Mouse (Mus musculus): Measurements from ENCODE around the gene B3gnt2. TPM values are rescaled to one million over a fixed set of nuclear protein-coding genes. Genes with fewer than 3 reads are reported as not detected.
A peak's percentile ranks its signal among the peaks of the same experiment; 100 is the strongest.

The B3gnt2 gene
- polyA plus RNA-seq, 1 experiment, result 18.9 TPM

GRCm38 (mm10) chr11:22850077-22850476 is 10.7 kb downstream of the B3gnt2 start:
- H3K36me3 ChIP-seq (ENCODE audit: control insufficient read depth, insufficient read depth, low read length), result no peaks in the 10 kb centered on the region
- no peaks in the 10 kb centered on the region for H3K27me3 ChIP-seq (ENCODE audit: control insufficient read depth, insufficient read depth, low read length)
- no peak for DNase-seq (ENCODE audit: low read depth in 1 of 2, low spot score in 2 of 2)
- TF ChIP-seq CTCF (IDR thresholded peaks at IDR 0.05; ENCODE audit: extremely low read depth, insufficient read depth, insufficient read length, insufficient replicate concordance) (no peak), POLR2A (IDR thresholded peaks at IDR 0.05; ENCODE audit: low read depth, low read length) (no peak)
- WGBS, result 33% methylated on average over 4 of the region's 4 CpGs
- H3K27ac ChIP-seq (ENCODE audit: insufficient read depth, low read length), result peak overlapping the region; percentile 49
- peaks cover 72% of the 10 kb centered on the region for H3K4me1 ChIP-seq (ENCODE audit: control insufficient read depth, insufficient read depth, insufficient read length)
- no peak overlapping the region for H3K4me3 ChIP-seq (ENCODE audit: extremely low read depth, insufficient read depth, insufficient read length)

- H3K27me3 ChIP-seq (ENCODE audit: control insufficient read depth, insufficient read depth, low read length), result no peaks in the 10 kb centered on the region
- 17% methylated on average over 5 of the region's 5 CpGs for WGBS
Observed at GRCm38 (mm10) chr11:22848649-22849195, 12.0 kb downstream of the B3gnt2 start.

GRCm38 (mm10) chr11:22847732-22848648 is 12.8 kb downstream of the B3gnt2 start:
- no peak for TF ChIP-seq POLR2A (IDR thresholded peaks at IDR 0.05; ENCODE audit: low read depth, low read length)
- no peak for TF ChIP-seq CTCF (IDR thresholded peaks at IDR 0.05; ENCODE audit: extremely low read depth, insufficient read depth, insufficient read length, insufficient replicate concordance)
- Histone ChIP-seq H3K27ac (ENCODE audit: insufficient read depth, low read length) (peak overlapping the region; percentile 26), H3K27me3 (ENCODE audit: control insufficient read depth, insufficient read depth, low read length) (no peaks in the 10 kb centered on the region), H3K36me3 (ENCODE audit: control insufficient read depth, insufficient read depth, low read length) (no peaks in the 10 kb centered on the region), H3K4me1 (ENCODE audit: control insufficient read depth, insufficient read depth, insufficient read length) (peaks cover 67% of the 10 kb centered on the region), H3K4me3 (ENCODE audit: extremely low read depth, insufficient read depth, insufficient read length) (no peak overlapping the region)
- 14% methylated on average over 8 of the region's 8 CpGs for WGBS
- DNase-seq (ENCODE audit: low read depth in 1 of 2, low spot score in 2 of 2), result no peak

More at GRCm38 (mm10) chr11:22848649-22849195, 12.0 kb downstream of the B3gnt2 start:
- TF ChIP-seq POLR2A (IDR thresholded peaks at IDR 0.05; ENCODE audit: low read depth, low read length), result no peak
- no peak for TF ChIP-seq CTCF (IDR thresholded peaks at IDR 0.05; ENCODE audit: extremely low read depth, insufficient read depth, insufficient read length, insufficient replicate concordance)
- Histone ChIP-seq H3K4me3 (ENCODE audit: extremely low read depth, insufficient read depth, insufficient read length) (no peak overlapping the region), H3K36me3 (ENCODE audit: control insufficient read depth, insufficient read depth, low read length) (no peaks in the 10 kb centered on the region), H3K4me1 (ENCODE audit: control insufficient read depth, insufficient read depth, insufficient read length) (peaks cover 67% of the 10 kb centered on the region), H3K27ac (ENCODE audit: insufficient read depth, low read length) (peak overlapping the region; percentile 26)
- no peak for DNase-seq (ENCODE audit: low read depth in 1 of 2, low spot score in 2 of 2)

GRCm38 (mm10) chr11:22846960-22847731 is 13.6 kb downstream of the B3gnt2 start:
- no peak for DNase-seq (ENCODE audit: low read depth in 1 of 2, low spot score in 2 of 2)
- Histone ChIP-seq H3K27ac (ENCODE audit: insufficient read depth, low read length) (peak overlapping the region; percentile 24; the same call in 1 of the 2 replicates), H3K27me3 (ENCODE audit: control insufficient read depth, insufficient read depth, low read length) (no peaks in the 10 kb centered on the region), H3K36me3 (ENCODE audit: control insufficient read depth, insufficient read depth, low read length) (no peaks in the 10 kb centered on the region), H3K4me1 (ENCODE audit: control insufficient read depth, insufficient read depth, insufficient read length) (peaks cover 64% of the 10 kb centered on the region), H3K4me3 (ENCODE audit: extremely low read depth, insufficient read depth, insufficient read length) (no peak overlapping the region)
- 34% methylated on average over 8 of the region's 8 CpGs for WGBS
- TF ChIP-seq CTCF (IDR thresholded peaks at IDR 0.05; ENCODE audit: extremely low read depth, insufficient read depth, insufficient read length, insufficient replicate concordance) (no peak), POLR2A (IDR thresholded peaks at IDR 0.05; ENCODE audit: low read depth, low read length) (no peak)

- H3K27ac ChIP-seq (ENCODE audit: insufficient read depth, low read length), result peak overlapping the region; percentile 79
- H3K36me3 ChIP-seq (ENCODE audit: control insufficient read depth, insufficient read depth, low read length), result no peaks in the 10 kb centered on the region
- H3K27me3 ChIP-seq (ENCODE audit: control insufficient read depth, insufficient read depth, low read length), result no peaks in the 10 kb centered on the region
- H3K4me1 ChIP-seq (ENCODE audit: control insufficient read depth, insufficient read depth, insufficient read length), result peaks cover 64% of the 10 kb centered on the region
- no peak for DNase-seq (ENCODE audit: low read depth in 1 of 2, low spot score in 2 of 2)
- TF ChIP-seq CTCF (IDR thresholded peaks at IDR 0.05; ENCODE audit: extremely low read depth, insufficient read depth, insufficient read length, insufficient replicate concordance) (no peak), POLR2A (IDR thresholded peaks at IDR 0.05; ENCODE audit: low read depth, low read length) (no peak)
- no peak overlapping the region for H3K4me3 ChIP-seq (ENCODE audit: extremely low read depth, insufficient read depth, insufficient read length)
- 10% methylated on average over 6 of the region's 6 CpGs for WGBS
Observed at GRCm38 (mm10) chr11:22846093-22846835, 14.5 kb downstream of the B3gnt2 start.

Data from spleen, adult 2 months (tissue).